Mouse (Mus musculus): ENCODE measurements around the gene Ttc1.
A peak's percentile ranks its signal among the peaks of the same experiment; 100 is the strongest.

Ttc1 gene

DNA sequence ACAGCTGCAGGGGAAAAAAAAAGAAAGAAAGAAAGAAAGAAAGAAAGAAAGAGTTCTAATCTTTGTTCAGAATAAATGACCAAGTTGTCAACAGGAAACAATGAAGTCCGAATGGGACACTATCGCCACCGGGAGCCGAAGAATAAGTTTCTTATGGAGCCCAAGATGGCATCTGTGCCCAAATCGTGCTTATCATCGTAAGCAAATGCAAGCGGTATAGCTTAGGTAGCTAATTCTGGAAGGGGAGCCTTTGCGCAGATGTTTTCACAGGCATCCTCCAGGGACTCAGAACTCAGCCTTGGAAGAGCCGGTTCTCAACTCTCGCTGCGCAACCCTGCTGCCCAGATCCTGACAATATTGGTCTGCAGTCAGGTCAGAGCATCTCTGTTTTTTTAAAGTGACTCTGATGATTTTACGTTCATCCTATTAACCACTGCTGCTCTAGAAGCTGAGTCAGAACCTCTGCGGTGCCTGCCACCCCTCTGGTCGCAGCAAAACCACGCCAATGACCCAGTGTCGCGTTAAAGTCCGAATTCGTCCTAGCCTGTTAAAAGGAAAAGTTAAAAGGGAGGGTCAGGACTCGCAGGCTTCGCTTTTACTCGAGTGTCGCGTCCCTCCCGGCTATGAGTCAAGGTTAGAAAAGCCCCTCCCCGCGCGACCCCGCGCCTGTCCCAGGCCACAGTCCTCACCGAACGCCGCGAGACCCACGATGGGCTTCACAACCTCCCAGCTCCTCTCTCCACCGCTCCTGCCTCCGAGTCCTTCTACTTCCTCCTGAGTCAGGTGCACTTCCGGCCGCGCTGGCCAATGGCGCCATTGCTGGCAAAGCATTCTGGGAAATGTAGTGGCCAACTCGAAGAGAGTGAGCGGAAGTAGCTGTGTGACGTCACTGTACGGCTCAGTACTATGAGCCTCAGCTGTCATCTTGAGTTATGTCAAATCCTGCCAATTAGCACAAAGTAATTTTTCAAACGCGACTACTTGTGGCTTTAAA lies at the start of gene Ttc1:
Gene Ttc1 (minus strand): TSS at position 776 of the 994 bp plus-strand sequence.
- DNase-seq (ENCODE audit: low spot score): peak; percentile 94

DNA sequence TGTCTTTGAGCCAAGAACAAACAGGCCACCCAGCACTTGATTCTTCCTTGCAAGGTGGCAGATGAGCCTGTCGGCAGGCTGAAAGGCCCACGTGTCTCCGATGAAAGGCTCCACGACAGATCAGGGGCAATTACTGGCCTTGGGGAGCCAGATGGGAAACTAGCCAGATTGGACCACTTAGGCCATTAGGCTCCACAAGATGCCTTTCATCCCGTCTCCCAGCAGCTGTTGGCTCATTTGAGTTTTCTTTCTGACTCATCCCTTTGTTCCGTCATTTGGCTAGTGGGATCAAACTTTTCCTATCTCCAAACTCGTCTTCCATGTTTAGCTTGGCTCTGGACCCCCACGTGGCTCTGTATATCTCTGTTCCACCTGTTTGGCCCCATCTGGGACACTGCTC lies 48.2 kb upstream of the Ttc1 start:
- no peak for DNase-seq (ENCODE audit: low spot score)

DNA sequence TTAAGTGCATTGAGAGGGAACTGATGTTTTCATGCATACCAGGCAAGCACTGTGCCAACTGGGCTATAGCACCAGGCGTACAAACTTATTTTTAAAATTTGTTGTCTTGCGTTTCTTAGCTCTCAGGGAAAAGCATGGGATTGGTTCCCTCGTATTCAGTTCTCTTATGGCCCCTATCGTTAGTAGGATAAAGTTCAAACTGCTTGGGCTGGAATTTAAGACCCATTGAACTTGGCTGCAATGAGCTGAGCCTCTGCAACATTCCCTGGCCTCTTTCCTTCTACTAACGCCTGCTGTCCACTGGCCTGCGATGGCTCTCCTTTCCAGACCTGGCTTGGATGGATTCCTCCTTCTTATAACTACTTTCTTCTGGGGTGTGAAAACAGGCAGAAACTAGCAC lies 42.6 kb upstream of the Ttc1 start:
- DNase-seq (ENCODE audit: low spot score): no peak

DNA sequence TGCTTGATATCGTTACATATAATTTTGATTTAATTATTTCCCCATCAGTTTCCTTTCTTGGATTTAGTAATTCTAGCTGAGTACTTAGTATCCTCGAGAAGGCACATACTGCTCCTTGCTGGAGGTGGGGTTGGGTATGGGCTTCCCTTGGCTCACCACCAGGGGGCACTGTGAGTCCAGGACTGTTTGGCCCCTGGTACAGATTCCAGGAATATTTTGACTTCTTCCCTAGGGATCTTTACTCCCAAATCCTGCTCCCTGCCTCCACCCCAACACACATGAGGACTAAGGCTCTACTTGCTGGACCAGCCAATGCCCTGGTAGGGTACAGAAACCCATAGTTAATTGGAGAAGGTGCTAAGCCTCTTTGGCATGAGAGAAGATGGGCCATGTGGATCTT lies 36.0 kb upstream of the Ttc1 start:
- peak; percentile 74 for DNase-seq (ENCODE audit: low spot score)

GRCm38 (mm10) chr11:43783106-43783505 lies 35.3 kb upstream of the Ttc1 start:
- DNase-seq (ENCODE audit: low spot score): no peak

DNA sequence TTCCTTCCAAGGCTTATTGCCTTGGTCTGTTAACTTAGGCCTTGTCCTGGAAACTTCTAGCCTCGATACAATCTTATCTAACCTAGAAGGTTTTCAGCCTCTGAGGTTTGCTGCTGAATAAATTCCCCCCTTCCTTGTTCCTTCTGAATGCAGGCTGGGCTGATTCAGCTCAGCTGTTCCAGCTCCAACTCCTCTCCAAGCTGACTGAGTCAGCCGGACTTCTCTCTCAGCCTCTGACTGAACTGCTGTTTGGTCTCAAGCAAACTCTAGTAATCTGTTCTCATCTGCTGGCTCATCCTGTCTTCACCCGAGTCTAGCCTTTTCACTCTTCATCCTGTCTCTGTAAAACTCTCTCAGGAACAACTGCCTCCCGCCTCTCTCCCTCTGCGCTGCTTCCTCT lies 31.7 kb upstream of the Ttc1 start:
- no peak for DNase-seq (ENCODE audit: low spot score)

GRCm38 (mm10) chr11:43776324-43776694 lies 28.5 kb upstream of the Ttc1 start:
- no peak for DNase-seq (ENCODE audit: low spot score)

- DNase-seq (ENCODE audit: low spot score): peak; percentile 7
Measured at GRCm38 (mm10) chr11:43775469-43776323, 27.9 kb upstream of the Ttc1 start.

DNA sequence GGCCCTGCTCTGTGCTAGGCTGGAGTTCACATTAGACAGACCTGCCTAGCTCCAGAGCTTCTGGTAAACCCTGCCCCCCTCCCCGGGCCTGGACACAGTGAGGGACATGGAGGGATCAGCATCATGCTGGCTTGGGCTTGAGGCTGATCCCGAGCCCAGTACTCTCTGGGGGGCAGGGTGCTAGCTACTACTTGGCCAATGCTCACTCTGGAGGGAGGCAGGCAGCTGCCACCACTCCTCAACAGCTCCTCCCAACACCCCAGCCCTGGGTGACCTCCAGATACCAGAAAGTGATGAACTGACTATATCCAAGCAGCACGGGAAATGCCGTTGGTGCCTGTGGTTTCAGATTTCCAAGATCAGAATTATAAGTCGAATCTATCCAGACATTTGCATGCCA lies 25.9 kb upstream of the Ttc1 start:
- DNase-seq (ENCODE audit: low spot score): no peak

- DNase-seq (ENCODE audit: low spot score): no peak
Measured at GRCm38 (mm10) chr11:43770110-43770509, 22.3 kb upstream of the Ttc1 start.

DNA sequence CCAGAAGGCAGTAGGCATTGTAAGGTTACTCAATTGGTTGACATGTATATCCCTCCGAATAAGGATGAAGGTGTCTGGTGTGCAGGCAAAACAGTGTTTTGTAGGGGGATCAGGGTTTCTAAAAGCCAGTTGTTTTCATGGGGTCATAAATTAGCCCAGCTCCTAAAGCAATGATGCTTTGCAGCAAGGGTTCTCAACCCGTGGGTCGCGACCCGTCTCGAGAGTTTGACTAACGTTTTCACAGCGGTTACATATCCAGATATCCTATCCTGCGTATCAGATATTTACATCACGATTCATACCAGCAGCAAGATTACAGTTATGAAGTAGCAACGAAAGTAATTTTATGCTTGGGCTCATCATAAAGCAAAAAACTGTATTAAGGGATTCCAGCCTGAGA lies 19.9 kb upstream of the Ttc1 start:
- no peak for DNase-seq (ENCODE audit: low spot score)

DNA sequence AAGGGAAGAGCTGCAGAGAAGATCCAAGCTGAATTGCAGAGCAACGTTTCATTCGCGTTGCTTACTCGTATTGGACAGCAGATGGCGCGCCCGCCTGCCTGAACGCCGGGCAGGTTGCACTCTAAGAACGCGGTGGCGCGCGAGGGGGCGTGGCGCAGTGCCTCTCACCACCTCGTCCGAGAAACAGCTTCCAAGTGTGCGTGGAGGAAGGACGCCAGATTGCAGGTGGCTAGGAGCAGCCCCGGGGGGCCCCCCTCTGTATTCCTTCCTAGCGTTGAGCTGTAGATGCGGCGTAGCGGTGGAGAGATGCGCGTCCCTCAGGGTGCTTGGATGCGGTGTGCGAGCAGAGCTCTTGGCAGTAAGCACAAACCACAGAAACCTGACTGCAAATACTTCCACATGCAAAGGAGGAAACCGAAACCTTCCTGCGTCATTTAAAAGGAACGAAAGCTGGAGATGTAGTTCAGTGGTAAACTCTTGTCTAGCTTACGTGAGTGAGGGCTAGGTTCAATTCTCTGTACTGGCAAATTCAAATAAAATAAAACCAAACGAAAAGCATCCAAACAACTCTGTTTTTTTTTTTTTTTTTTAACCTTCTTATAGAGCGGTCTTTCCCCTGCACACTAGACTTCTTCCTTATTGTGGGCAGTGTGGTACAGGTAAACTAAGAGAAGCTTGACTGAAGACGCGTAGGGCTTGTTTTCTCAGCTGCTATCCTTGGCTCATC lies 19.3 kb upstream of the Ttc1 start:
- peak; percentile 66 for DNase-seq (ENCODE audit: low spot score)

GRCm38 (mm10) chr11:43758436-43758835 lies 10.6 kb upstream of the Ttc1 start:
- DNase-seq (ENCODE audit: low spot score): no peak

GRCm38 (mm10) chr11:43755411-43755810 lies 7.6 kb upstream of the Ttc1 start:
- DNase-seq (ENCODE audit: low spot score): no peak

GRCm38 (mm10) chr11:43754568-43754967 lies 6.8 kb upstream of the Ttc1 start:
- no peak for DNase-seq (ENCODE audit: low spot score)

- no peak for DNase-seq (ENCODE audit: low spot score)
Measured at GRCm38 (mm10) chr11:43751542-43751941, 3.7 kb upstream of the Ttc1 start.

DNA sequence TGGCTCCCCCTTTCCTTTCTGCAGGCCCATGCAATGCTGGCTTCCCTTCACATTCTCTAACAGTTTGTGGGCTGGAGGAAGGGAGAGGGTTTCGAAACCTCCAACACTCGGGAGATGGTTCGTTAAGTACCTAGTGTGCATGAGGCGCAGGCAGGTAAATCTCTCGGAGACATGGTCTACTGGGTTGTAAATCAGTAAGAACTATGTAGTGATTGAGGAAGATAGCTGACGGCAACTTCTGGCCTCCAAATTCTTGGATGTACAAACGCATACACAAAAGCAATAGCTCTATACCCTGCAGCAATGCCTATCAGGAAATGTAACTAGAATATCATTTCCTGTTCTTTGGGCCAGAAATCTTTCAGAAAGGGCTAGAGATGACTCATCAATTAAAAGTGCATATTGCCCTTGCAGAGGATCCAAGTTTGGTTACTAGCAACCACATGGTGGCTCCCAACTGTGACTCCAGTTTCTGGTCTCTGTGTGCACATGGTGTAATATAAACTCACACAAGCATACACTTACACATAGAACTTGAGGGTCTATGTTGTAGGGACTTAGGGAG lies 19.0 kb downstream of the Ttc1 start:
- no peak for DNase-seq (ENCODE audit: low spot score)

DNA sequence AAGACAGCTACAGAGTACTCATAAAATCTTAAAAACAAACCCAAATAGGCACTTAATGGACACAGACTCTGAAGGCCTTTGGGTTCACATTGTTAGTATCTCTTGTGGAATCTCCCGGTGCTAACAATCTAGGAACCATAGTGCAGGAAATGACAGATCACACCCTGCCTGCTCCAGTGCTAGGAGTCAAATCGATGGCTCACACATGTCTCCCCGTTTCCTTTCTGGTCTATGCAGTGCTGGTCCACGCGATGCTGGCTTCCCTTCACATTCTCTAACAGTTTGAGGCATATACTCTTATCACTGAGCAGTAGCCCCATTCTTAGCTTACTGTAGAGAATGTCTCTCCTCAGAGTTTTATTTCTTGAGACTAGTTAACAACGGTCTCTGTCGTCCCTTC lies 20.0 kb downstream of the Ttc1 start:
- no peak for DNase-seq (ENCODE audit: low spot score)

- no peak for DNase-seq (ENCODE audit: low spot score)
Measured at GRCm38 (mm10) chr11:43723411-43723810, 24.4 kb downstream of the Ttc1 start.

- no peak for DNase-seq (ENCODE audit: low spot score)
Measured at GRCm38 (mm10) chr11:43712178-43712577, 35.6 kb downstream of the Ttc1 start.

GRCm38 (mm10) chr11:43708409-43708808 lies 39.4 kb downstream of the Ttc1 start:
- DNase-seq (ENCODE audit: low spot score): no peak

DNA sequence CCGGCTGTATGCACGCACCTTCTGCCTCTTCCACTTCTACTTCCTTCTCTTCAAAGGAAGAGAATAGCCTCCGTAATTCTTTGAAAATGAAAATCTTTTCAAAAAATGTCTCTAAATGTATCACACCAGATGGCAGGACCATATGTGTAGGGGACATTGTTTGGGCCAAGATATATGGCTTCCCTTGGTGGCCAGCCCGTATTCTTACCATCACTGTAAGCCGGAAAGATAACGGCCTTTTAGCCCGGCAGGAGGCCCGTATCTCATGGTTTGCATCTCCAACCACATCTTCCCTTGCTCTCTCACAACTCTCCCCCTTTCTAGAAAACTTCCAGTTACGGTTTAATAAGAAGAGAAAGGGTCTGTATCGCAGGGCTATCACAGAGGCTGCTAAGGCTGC lies 42.1 kb downstream of the Ttc1 start:
- DNase-seq (ENCODE audit: low spot score): no peak
